Mouse (Mus musculus): ENCODE measurements at regions not wholly inside any gene's neighbourhood (a gene's known extent, or its start where the extent isn't known, plus 50 kb on each side); places are given as distances from the start of the nearest gene placed in this dataset.
A peak's percentile ranks its signal among the peaks of the same experiment; 100 is the strongest.

- no peaks in the 10 kb centered on the region for H3K27me3 ChIP-seq (ENCODE audit: insufficient read depth, poor library complexity, severe bottlenecking)
- peak overlapping the region; percentile 81 for H3K27ac ChIP-seq
- no peaks in the 10 kb centered on the region for H3K9me3 ChIP-seq
- DNase-seq (ENCODE audit: low spot score): no peak
- H3K4me3 ChIP-seq: no peak overlapping the region
- H3K36me3 ChIP-seq: no peaks in the 10 kb centered on the region
- WGBS: 58% methylated on average over 5 of the region's 5 CpGs
- H3K4me1 ChIP-seq: peaks cover 41% of the 10 kb centered on the region
These were observed 51.3 kb upstream of the Gm47985 start for GRCm38 (mm10) chr1:151130845-151131626.

GRCm38 (mm10) chr1:151131627-151132284 is 50.6 kb upstream of the Gm47985 start:
- DNase-seq (ENCODE audit: low spot score): no peak
- Histone ChIP-seq H3K27ac (peak overlapping the region; percentile 81), H3K9me3 (no peaks in the 10 kb centered on the region), H3K4me1 (peaks cover 41% of the 10 kb centered on the region), H3K36me3 (no peaks in the 10 kb centered on the region), H3K27me3 (ENCODE audit: insufficient read depth, poor library complexity, severe bottlenecking) (no peaks in the 10 kb centered on the region), H3K4me3 (no peak overlapping the region)
- 38% methylated on average over 4 of the region's 4 CpGs for WGBS
